Mouse (Mus musculus) liver, embryonic 14.5 days (tissue): Measurements from ENCODE around the gene Brd2. TPM values are rescaled to one million over a fixed set of nuclear protein-coding genes. Genes with fewer than 3 reads are reported as not detected.

Source experiments
- ATAC-seq: fragments of 200-750 bp; cut with Nextera tagmentation; 2 replicates; pipeline ENCODE4 v1.8.0; 2017; ENCODE audit warnings: moderate number of reproducible peaks, mild to moderate bottlenecking, moderate library complexity; ENCODE audit not compliant: insufficient read depth
- DNase-seq, 3 experiments: peaks; one replicate each; pipeline ENCODE4 v3.0.0-alpha.2; 2012 to 2013; ENCODE audit warnings: low read depth in 3 of 3, low spot score in 3 of 3
- H3K27ac ChIP-seq: fragments of 300-500 bp; sonication (generic); 2 replicates; pipeline ENCODE4 v1.5.1; 2014; ENCODE audit warnings: moderate library complexity, mild to moderate bottlenecking, control low read depth, inconsistent platforms
- H3K27me3 ChIP-seq: fragments of 300-500 bp; sonication (generic); 2 replicates; pipeline ENCODE4 v1.6.1; 2014; ENCODE audit warnings: mild to moderate bottlenecking, low read length, moderate library complexity; ENCODE audit not compliant: control insufficient read depth, insufficient read depth
- H3K36me3 ChIP-seq: fragments of 300-500 bp; sonication (generic); replicated peaks from 2 replicates; pipeline ENCODE4 v1.6.1; 2014; ENCODE audit warnings: low read depth; ENCODE audit not compliant: control insufficient read depth, insufficient read depth
- H3K4me1 ChIP-seq, 2 experiments: fragments of 200-500 bp in 1 of 2; fragments of 300-500 bp in 1 of 2; sonication (generic) in 1 of 2; replicated peaks; 2 replicates each; pipeline ENCODE4 v1.6.1; 2012 to 2014; ENCODE audit warnings: antibody characterized with exemption in 1 of 2, inconsistent platforms in 1 of 2, low read length in 1 of 2; ENCODE audit not compliant: control insufficient read depth in 2 of 2, insufficient read depth in 2 of 2
- H3K4me2 ChIP-seq: fragments of 300-500 bp; sonication (generic); 2 replicates; pipeline ENCODE4 v1.6.1; 2014; ENCODE audit warnings: low read depth, mild to moderate bottlenecking, control low read depth, moderate library complexity
- H3K4me3 ChIP-seq, 2 experiments: fragments of 200-500 bp in 1 of 2; fragments of 300-500 bp in 1 of 2; sonication (generic) in 1 of 2; 2 replicates each; pipeline ENCODE4 v1.5.1; 2012 to 2014; ENCODE audit warnings: low read depth in 2 of 2, low read length in 2 of 2, mild to moderate bottlenecking in 2 of 2, control low read depth in 1 of 2, inconsistent platforms in 1 of 2, moderate library complexity in 1 of 2; ENCODE audit not compliant: insufficient read depth in 1 of 2
- H3K9ac ChIP-seq: fragments of 300-500 bp; sonication (generic); replicated peaks from 2 replicates; pipeline ENCODE4 v1.6.1; 2014; ENCODE audit warnings: mild to moderate bottlenecking, control low read depth, moderate library complexity
- H3K9me3 ChIP-seq: fragments of 300-500 bp; sonication (generic); 2 replicates; pipeline ENCODE4 v1.6.1; 2016; ENCODE audit warnings: low read length, mixed read lengths; ENCODE audit not compliant: control insufficient read depth
- CTCF ChIP-seq: IDR thresholded peaks from 2 replicates; pipeline ENCODE4 v1.5.1; 2016; ENCODE audit warnings: antibody characterized with exemption, low read depth, control low read depth
- EP300 ChIP-seq: IDR thresholded peaks from 2 replicates; pipeline ENCODE4 v1.6.1; 2016; ENCODE audit warnings: antibody characterized with exemption, low read depth
- WGBS: fragments of 180-500 bp; shearing (Covaris S2); extraction: QIAGEN DNeasy Blood & Tissue Kit; methylation state at CpG from one replicate; pipeline ENCODE4 v1.1.7; 2014; ENCODE audit not compliant: insufficient replicate concordance; 5-methylcytosine and 5-hydroxymethylcytosine counted together
- polyA plus RNA-seq, 2 experiments: library from polyadenylated mRNA; depleted of rRNA in 1 of 2; stranded (reverse) in 1 of 2; unstranded in 1 of 2; fragments of >200 nt; fragmentation: Nextera tagmentation in 1 of 2; extraction: Ambion mirVana in 1 of 2; gene quantifications; 2 replicates each; pipeline versions ENCODE4 v1.2.1 to v1.2.3; 2012 to 2014

Gene Brd2
- polyA plus RNA-seq, 2 experiments: 28.8 to 48.7 TPM

DNA sequence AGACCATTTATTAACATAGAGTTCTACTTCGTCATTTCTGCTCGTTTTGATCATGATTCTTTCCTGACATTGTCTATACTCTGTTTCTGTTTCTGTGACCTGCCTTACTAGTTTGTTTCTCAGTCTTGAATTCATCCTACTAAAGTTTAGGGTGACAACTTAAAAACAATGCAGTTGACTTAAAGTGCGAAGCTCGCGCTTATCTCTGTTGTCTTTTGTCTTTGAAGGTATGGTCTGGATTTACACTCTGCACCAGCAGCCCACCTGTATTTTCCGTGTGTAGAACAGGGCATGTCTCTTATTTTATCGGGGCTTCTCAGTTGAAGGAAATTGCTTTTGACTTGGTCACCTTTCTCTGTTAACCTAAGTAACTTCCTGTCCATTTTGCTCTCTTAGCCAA, 677 bp upstream of the Brd2 start:
- no peak for DNase-seq
- no peaks in the 10 kb centered on the region for H3K27me3 ChIP-seq
- H3K4me2 ChIP-seq: peak overlapping the region; percentile 100
- TF ChIP-seq EP300 (no peak), CTCF (no peak)
- H3K36me3 ChIP-seq: peaks cover 7% of the 10 kb centered on the region
- H3K4me1 ChIP-seq: peaks cover 17 to 20% of the 10 kb centered on the region in 2 experiments
- WGBS: 1% methylated on average over 7 of the region's 7 CpGs
- no peaks in the 10 kb centered on the region for H3K9me3 ChIP-seq
- H3K9ac ChIP-seq: peak overlapping the region; percentile 99
- H3K27ac ChIP-seq: peak overlapping the region; percentile 76
- H3K4me3 ChIP-seq: peak overlapping the region; percentile 88 to 96
- ATAC-seq: no peak

- peak overlapping the region; percentile 99 for H3K9ac ChIP-seq
- peaks cover 20% of the 10 kb centered on the region for H3K36me3 ChIP-seq
- peak overlapping the region; percentile 88 to 96 for H3K4me3 ChIP-seq
- no peak for TF ChIP-seq EP300
- TF ChIP-seq CTCF: no peak
- 0% methylated on average over 8 of the region's 10 CpGs for WGBS
- no peak for ATAC-seq
- no peaks in the 10 kb centered on the region for H3K27me3 ChIP-seq
- H3K27ac ChIP-seq: peak overlapping the region; percentile 99
- H3K4me1 ChIP-seq: peaks cover 14 to 16% of the 10 kb centered on the region in 2 experiments
- peak overlapping the region; percentile 100 for H3K4me2 ChIP-seq
- H3K9me3 ChIP-seq: no peaks in the 10 kb centered on the region
- DNase-seq: peak in 1 of 3 experiments; percentile 55
These were observed 601 bp downstream of the Brd2 start for GRCm38 (mm10) chr17:34121879-34122187.

DNA sequence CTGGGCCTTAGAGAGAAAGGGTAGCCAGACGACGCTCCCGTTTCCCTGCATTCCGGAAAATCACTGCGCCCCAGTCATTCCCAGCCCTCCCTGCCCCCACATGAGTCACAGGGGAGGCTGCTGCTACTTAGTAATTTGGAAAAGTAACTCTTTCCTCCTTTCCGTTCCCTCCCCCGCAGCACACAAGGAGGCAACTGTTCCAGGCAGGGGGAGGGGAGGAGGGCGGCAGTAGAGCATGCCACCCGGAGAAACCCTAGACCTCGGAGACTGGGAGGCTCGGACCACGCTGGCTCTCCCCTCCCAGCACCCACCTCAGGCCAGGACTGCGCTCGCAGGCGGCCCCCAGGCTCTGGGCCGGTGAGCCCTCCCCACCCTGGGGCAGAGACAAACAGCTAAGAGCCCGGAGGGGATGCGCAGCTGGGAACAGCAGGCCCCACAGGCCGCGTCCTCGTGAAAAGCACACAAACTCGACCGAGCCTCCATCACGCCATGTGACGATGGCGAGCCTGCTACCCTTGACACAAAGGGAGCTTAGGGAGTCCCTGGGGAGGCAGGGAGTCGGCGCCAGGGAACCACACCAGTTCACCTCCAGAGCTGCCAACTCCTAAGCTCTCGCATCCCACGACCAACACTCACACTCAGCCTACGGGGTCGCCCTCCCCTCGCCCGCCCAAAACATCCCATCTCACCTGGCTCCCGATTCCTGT, 1.1 kb downstream of the Brd2 start:
- peak overlapping the region; percentile 100 for H3K4me2 ChIP-seq
- H3K4me1 ChIP-seq: peaks cover 16 to 22% of the 10 kb centered on the region in 2 experiments
- peaks cover 25% of the 10 kb centered on the region for H3K36me3 ChIP-seq
- H3K27me3 ChIP-seq: no peaks in the 10 kb centered on the region
- H3K27ac ChIP-seq: peak overlapping the region; percentile 99
- TF ChIP-seq EP300: no peak
- no peak for TF ChIP-seq CTCF
- ATAC-seq: no peak
- H3K4me3 ChIP-seq: peak overlapping the region; percentile 88 to 96
- peak in 1 of 3 experiments; percentile 48 for DNase-seq
- H3K9ac ChIP-seq: peak overlapping the region; percentile 99
- no peaks in the 10 kb centered on the region for H3K9me3 ChIP-seq
- whole genome bisulfite sequencing: under 1% methylated on average over 34 of the region's 35 CpGs

GRCm38 (mm10) chr17:34120814-34121171, 1.6 kb downstream of the Brd2 start:
- WGBS: under 1% methylated on average over 31 of the region's 31 CpGs
- peak; percentile 25 for ATAC-seq

DNA sequence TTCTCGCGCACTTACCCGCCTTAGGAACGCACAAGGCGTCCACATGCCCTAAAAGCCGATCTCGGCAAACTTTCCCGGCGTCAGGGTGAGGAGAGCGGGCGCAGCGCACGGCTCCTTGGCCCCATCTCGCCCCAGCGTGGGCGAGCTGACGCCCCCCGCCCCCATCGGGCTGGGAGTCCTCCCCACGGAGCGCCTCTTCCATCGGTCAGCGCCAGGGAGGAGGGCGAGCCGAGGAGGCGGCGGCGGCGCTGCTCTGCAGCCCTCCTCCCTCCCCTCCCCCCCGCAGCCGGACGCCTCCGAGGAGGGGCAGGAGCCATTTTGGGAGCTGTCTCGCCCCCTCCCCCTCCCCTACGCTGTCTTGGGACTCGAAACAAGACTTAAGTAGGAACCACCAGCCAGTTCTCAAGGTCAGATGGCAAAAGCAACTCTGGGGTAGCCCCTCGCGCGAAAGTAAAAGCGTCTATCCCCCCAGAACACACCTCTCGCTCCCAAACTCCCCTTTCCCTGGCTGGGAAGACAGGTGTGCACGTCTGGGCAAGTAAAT, 2.2 kb downstream of the Brd2 start:
- H3K9ac ChIP-seq: peak overlapping the region; percentile 99
- DNase-seq: peak; percentile 57 to 66 (median 61)
- H3K27me3 ChIP-seq: no peaks in the 10 kb centered on the region
- H3K27ac ChIP-seq: peak overlapping the region; percentile 99
- peak overlapping the region; percentile 100 for H3K4me2 ChIP-seq
- peak; percentile 9; the same call in 1 of the 2 replicates for ATAC-seq
- TF ChIP-seq EP300: no peak
- TF ChIP-seq CTCF: no peak
- peaks cover 35% of the 10 kb centered on the region for H3K36me3 ChIP-seq
- no peaks in the 10 kb centered on the region for H3K9me3 ChIP-seq
- H3K4me3 ChIP-seq: peak overlapping the region; percentile 88 to 96
- under 1% methylated on average over 40 of the region's 42 CpGs for WGBS
- H3K4me1 ChIP-seq: peaks cover 16 to 22% of the 10 kb centered on the region in 2 experiments

More at GRCm38 (mm10) chr17:34120814-34121171, 1.6 kb downstream of the Brd2 start:
- Histone ChIP-seq H3K9ac (peak overlapping the region; percentile 99), H3K27me3 (no peaks in the 10 kb centered on the region), H3K4me3 (peak overlapping the region; percentile 88 to 96), H3K9me3 (no peaks in the 10 kb centered on the region), H3K27ac (peak overlapping the region; percentile 99), H3K36me3 (peaks cover 30% of the 10 kb centered on the region), H3K4me1 (peaks cover 16 to 22% of the 10 kb centered on the region in 2 experiments), H3K4me2 (peak overlapping the region; percentile 100)
- peak; percentile 45; the same call in 1 of the 2 replicates for TF ChIP-seq EP300
- TF ChIP-seq CTCF: peak; percentile 60
- peak; percentile 65 to 76 (median 74) for DNase-seq
